Mouse (Mus musculus): ENCODE results near the gene Mfsd14a.
A peak's percentile ranks its signal among the peaks of the same experiment; 100 is the strongest.

Mfsd14a gene

GRCm38 (mm10) chr3:116595603-116595991, 66.9 kb downstream of the Mfsd14a start:
- no peak for DNase-seq

DNA sequence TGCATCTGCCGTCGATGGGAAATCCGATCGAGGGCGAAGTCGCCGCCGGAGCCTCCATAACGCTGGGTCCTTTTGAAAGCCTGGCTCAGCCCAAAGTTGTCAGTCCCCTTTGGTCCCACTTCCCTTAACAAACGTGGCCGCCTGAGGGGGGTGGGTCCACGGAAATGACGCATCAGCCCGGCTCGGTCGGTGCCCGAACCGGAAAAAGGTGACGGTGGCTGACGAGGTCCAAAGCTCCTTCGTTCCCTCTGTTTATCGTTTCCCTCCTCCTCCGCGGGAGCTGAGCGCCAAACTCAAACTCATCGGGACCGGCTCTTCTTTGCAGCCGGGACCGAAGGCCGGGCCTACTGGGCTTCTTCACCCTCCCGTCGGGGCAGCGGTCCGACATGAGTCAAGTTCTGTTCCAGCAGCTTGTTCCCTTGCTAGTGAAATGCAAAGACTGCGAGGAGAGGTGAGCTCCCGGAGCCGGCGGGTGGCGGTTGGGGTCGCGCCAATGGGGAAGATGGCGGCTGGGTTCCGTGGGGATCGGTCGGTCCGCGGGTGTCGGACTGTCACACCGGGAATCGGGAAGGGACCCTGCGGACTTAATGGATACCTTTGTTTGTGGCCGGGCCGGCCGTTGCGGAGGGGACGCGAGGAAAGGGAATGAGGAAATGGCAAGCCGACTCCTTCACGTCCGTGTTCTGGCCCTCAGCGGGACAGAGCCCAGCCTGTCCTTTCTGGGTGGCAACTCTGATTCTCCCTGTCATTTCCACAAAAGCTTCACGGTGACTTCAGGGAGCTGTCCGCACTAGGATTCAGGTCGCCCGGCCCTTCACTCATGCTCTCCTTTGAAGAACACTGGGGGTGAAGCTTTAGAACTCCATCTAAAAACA, 67.5 kb downstream of the Mfsd14a start, which contains the start of gene Sass6:
Gene Sass6 (plus strand): TSS at position 255 of the 875 bp plus-strand sequence.
- peak; percentile 100 for DNase-seq

DNA sequence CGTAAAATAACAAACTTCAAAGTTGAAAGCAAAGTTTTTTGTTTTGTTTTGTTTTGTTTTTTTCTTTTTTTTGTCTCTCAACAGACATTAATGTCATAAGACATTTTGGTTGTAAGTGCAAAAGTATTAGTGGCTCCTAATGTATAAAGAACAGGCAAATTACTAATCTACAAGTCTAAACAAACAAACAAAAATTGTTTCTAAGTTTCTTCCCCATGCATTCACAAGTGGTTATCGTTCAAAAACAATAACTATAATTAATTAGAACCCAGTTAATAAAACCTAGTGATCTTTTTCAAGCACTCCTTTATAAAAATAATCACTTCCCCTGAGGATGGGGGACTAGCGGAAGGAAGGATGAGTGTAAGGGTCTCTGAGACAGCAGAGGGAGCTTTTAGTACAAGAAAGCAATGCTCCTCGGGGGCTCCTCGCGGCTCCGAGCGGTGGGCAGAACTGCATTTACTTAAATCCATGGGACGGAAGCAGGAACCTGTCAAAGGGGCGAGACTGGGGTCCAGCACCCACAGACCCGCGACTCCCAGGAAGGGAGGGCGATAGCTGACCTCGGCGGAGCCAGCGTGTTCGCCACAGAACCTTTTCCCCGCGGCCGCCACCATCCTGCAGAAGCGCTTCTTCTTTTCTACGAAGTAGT, 68.3 kb downstream of the Mfsd14a start:
- DNase-seq: no peak

GRCm38 (mm10) chr3:116582201-116582600, 80.3 kb downstream of the Mfsd14a start:
- no peak for DNase-seq

Data from right cerebral cortex, postnatal 14 days (tissue).